Mouse (Mus musculus) kidney, embryonic 14.5 days (tissue): ENCODE measurements around the gene Nckap5l. TPM values are rescaled to one million over a fixed set of nuclear protein-coding genes. Genes with fewer than 3 reads are reported as not detected.

Experiments used
- ATAC-seq: fragments of 200-750 bp; cut with Nextera tagmentation; 2 replicates; pipeline ENCODE4 v1.8.0; 2017; ENCODE audit warnings: moderate number of reproducible peaks, mild to moderate bottlenecking, moderate TSS enrichment, moderate library complexity; ENCODE audit not compliant: low FRiP score, low TSS enrichment
- H3K27ac ChIP-seq: fragments of 300-500 bp; sonication (generic); 2 replicates; pipeline ENCODE4 v1.5.1; 2014; ENCODE audit warnings: low read depth, mild to moderate bottlenecking, low read length, moderate library complexity, mixed read lengths
- H3K27me3 ChIP-seq: fragments of 300-500 bp; sonication (generic); 2 replicates; pipeline ENCODE4 v1.6.1; 2014; ENCODE audit warnings: mild to moderate bottlenecking, low read length; ENCODE audit not compliant: control insufficient read depth, insufficient read depth
- H3K36me3 ChIP-seq: fragments of 300-500 bp; sonication (generic); 2 replicates; pipeline ENCODE4 v1.6.1; 2014; ENCODE audit warnings: low read length, mixed read lengths; ENCODE audit not compliant: control insufficient read depth, insufficient read depth
- H3K4me1 ChIP-seq: fragments of 300-500 bp; sonication (generic); 2 replicates; pipeline ENCODE4 v1.6.1; 2014; ENCODE audit warnings: low read length, mixed read lengths; ENCODE audit not compliant: control insufficient read depth, insufficient read depth
- H3K4me2 ChIP-seq: fragments of 300-500 bp; sonication (generic); replicated peaks from 2 replicates; pipeline ENCODE4 v1.6.1; 2014; ENCODE audit warnings: low read depth, mild to moderate bottlenecking, low read length
- H3K4me3 ChIP-seq: fragments of 300-500 bp; sonication (generic); 2 replicates; pipeline ENCODE4 v1.5.1; 2014; ENCODE audit warnings: mild to moderate bottlenecking, low read length
- H3K9ac ChIP-seq: fragments of 300-500 bp; sonication (generic); 2 replicates; pipeline ENCODE4 v1.6.1; 2014; ENCODE audit warnings: low read depth, mild to moderate bottlenecking, low read length, moderate library complexity
- H3K9me3 ChIP-seq: fragments of 300-500 bp; sonication (generic); 2 replicates; pipeline ENCODE4 v1.6.1; 2016; ENCODE audit warnings: low read length; ENCODE audit not compliant: control insufficient read depth
- WGBS: fragments of 180-500 bp; shearing (Covaris S2); extraction: QIAGEN DNeasy Blood & Tissue Kit; methylation state at CpG from one replicate; pipeline ENCODE4 v1.1.7; 2014; 5-methylcytosine and 5-hydroxymethylcytosine counted together
- polyA plus RNA-seq: library from polyadenylated mRNA; unstranded; fragments of >200 nt; fragmentation: Nextera tagmentation; extraction: Ambion mirVana; gene quantifications from 2 replicates; pipeline ENCODE4 v1.2.1, GENCODE M21; 2014

Gene Nckap5l
- polyA plus RNA-seq, 1 experiment from 2014 or later, result 11.8 TPM

GRCm38 (mm10) chr15:99440112-99440815 is 17.3 kb downstream of the Nckap5l start:
- no peaks in the 10 kb centered on the region for H3K27me3 ChIP-seq
- H3K4me3 ChIP-seq, result no peak overlapping the region
- H3K9ac ChIP-seq, result peak overlapping the region; percentile 34; the same call in 1 of the 2 replicates
- peaks cover 9% of the 10 kb centered on the region; the same call in 1 of the 2 replicates for H3K36me3 ChIP-seq
- ATAC-seq, result peak; percentile 75
- no peaks in the 10 kb centered on the region for H3K9me3 ChIP-seq
- H3K4me2 ChIP-seq, result no peak overlapping the region; the same call in 1 of the 2 replicates
- peak overlapping the region; percentile 67; the same call in 1 of the 2 replicates for H3K27ac ChIP-seq
- WGBS, result 52% methylated on average over 2 of the region's 2 CpGs
- H3K4me1 ChIP-seq, result peaks cover 53% of the 10 kb centered on the region

GRCm38 (mm10) chr15:99438966-99439698 is 18.4 kb downstream of the Nckap5l start:
- H3K27ac ChIP-seq, result no peak overlapping the region
- H3K27me3 ChIP-seq, result no peaks in the 10 kb centered on the region
- peaks cover 9% of the 10 kb centered on the region; the same call in 1 of the 2 replicates for H3K36me3 ChIP-seq
- no peaks in the 10 kb centered on the region for H3K9me3 ChIP-seq
- no peak overlapping the region for H3K4me2 ChIP-seq
- H3K4me1 ChIP-seq, result peaks cover 55% of the 10 kb centered on the region
- WGBS, result 73% methylated on average over 8 of the region's 8 CpGs
- no peak for ATAC-seq
- 0 out of 2 replicates have a peak overlapping the region, but pooled peaks have one; percentile 4 for H3K9ac ChIP-seq
- H3K4me3 ChIP-seq, result no peak overlapping the region

- Histone ChIP-seq H3K4me3 (no peak overlapping the region), H3K4me1 (peaks cover 47% of the 10 kb centered on the region), H3K36me3 (peaks cover 42% of the 10 kb centered on the region)
These were observed 23.6 kb downstream of the Nckap5l start for GRCm38 (mm10) chr15:99433913-99434312.

DNA sequence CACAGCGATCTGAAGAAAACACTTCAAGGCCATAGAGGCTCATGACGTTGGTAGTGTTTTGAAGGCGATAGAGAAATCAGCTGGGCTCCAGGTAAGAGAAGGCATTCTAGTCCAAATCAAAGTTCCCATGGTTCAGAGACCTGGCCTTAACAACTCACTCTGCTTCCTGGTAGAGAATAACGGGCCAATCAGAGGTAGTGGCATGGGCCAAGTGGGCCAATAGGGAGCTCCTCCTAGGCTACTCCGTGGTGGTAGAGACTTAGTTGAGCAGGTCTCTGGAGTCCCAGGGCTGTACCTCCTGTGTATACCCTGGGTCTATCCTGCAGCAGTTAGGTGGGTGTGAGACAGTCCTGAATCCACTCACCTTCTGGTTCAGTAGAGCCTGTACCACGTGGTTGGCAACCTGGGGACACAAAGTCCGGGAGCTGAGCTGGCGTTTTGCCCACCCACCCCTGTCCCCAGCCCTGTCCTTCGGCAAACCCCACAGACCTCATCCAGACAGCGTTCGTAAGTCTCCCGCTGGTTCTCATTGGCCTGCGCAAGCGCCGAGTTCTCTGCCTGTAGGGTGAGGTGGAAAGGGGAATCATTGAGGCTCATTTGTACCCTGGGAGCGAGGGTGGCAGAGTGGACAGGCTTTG is 24.3 kb downstream of the Nckap5l start:
- Histone ChIP-seq H3K4me1 (peaks cover 41% of the 10 kb centered on the region), H3K4me3 (no peak overlapping the region), H3K9me3 (no peaks in the 10 kb centered on the region), H3K27me3 (no peaks in the 10 kb centered on the region), H3K27ac (no peak overlapping the region), H3K9ac (no peak overlapping the region), H3K36me3 (peaks cover 42% of the 10 kb centered on the region), H3K4me2 (no peak overlapping the region)
- WGBS, result 90% methylated on average over 16 of the region's 16 CpGs
- no peak for ATAC-seq

More at GRCm38 (mm10) chr15:99433913-99434312, 23.6 kb downstream of the Nckap5l start:
- Histone ChIP-seq H3K9ac (no peak overlapping the region), H3K9me3 (no peaks in the 10 kb centered on the region), H3K27ac (no peak overlapping the region), H3K4me2 (no peak overlapping the region), H3K27me3 (no peaks in the 10 kb centered on the region)
- no peak for ATAC-seq
- WGBS, result 83% methylated on average over 12 of the region's 12 CpGs

GRCm38 (mm10) chr15:99431967-99432366 is 25.6 kb downstream of the Nckap5l start:
- peak overlapping the region; percentile 9; the same call in 1 of the 2 replicates for H3K27ac ChIP-seq
- no peak overlapping the region for H3K9ac ChIP-seq
- no peaks in the 10 kb centered on the region for H3K27me3 ChIP-seq
- H3K4me2 ChIP-seq, result no peak overlapping the region
- no peaks in the 10 kb centered on the region for H3K9me3 ChIP-seq
- ATAC-seq, result peak; percentile 65
- H3K4me1 ChIP-seq, result peaks cover 30% of the 10 kb centered on the region
- 32% methylated on average over 8 of the region's 8 CpGs for WGBS
- H3K4me3 ChIP-seq, result no peak overlapping the region
- peaks cover 53% of the 10 kb centered on the region for H3K36me3 ChIP-seq

GRCm38 (mm10) chr15:99431504-99431903 is 26.0 kb downstream of the Nckap5l start:
- no peaks in the 10 kb centered on the region for H3K27me3 ChIP-seq
- no peak for ATAC-seq
- H3K4me3 ChIP-seq, result no peak overlapping the region
- no peaks in the 10 kb centered on the region for H3K9me3 ChIP-seq
- peaks cover 58% of the 10 kb centered on the region for H3K36me3 ChIP-seq
- H3K27ac ChIP-seq, result peak overlapping the region; percentile 9; the same call in 1 of the 2 replicates
- no peak overlapping the region for H3K4me2 ChIP-seq
- 66% methylated on average over 7 of the region's 7 CpGs for WGBS
- no peak overlapping the region for H3K9ac ChIP-seq
- H3K4me1 ChIP-seq, result peaks cover 25% of the 10 kb centered on the region

- Histone ChIP-seq H3K27me3 (no peaks in the 10 kb centered on the region), H3K27ac (no peak overlapping the region), H3K9me3 (no peaks in the 10 kb centered on the region), H3K4me2 (no peak overlapping the region), H3K9ac (no peak overlapping the region), H3K4me1 (peaks cover 22% of the 10 kb centered on the region), H3K36me3 (peaks cover 62% of the 10 kb centered on the region), H3K4me3 (no peak overlapping the region)
- WGBS, result 86% methylated on average over 10 of the region's 10 CpGs
- ATAC-seq, result no peak
These were observed 26.5 kb downstream of the Nckap5l start for GRCm38 (mm10) chr15:99431063-99431462.

DNA sequence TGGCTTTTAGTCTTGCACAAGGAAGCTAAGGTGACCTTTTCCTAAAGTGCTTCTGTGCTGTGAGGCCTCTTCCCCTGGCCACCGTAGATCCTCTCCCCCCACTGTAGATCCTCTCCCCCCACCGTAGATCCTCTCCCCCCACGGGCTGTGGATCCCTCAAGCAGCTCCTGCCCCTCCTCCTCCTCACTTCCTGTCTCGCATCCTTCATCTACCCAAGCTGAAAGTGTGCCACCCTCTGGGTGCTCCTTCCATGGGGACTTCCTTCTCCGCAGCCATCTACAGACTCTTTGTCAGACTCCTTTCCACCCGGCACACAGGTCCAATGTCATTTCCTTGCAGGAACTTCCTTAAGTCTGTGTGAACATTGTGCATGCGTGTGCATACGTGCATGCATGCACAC is 27.2 kb downstream of the Nckap5l start:
- H3K36me3 ChIP-seq, result peaks cover 69% of the 10 kb centered on the region
- no peak for ATAC-seq
- H3K27me3 ChIP-seq, result no peaks in the 10 kb centered on the region
- no peak overlapping the region for H3K27ac ChIP-seq
- no peaks in the 10 kb centered on the region for H3K9me3 ChIP-seq
- no peak overlapping the region for H3K4me2 ChIP-seq
- H3K4me3 ChIP-seq, result no peak overlapping the region
- 78% methylated on average over 8 of the region's 8 CpGs for WGBS
- peaks cover 19% of the 10 kb centered on the region; the same call in 1 of the 2 replicates for H3K4me1 ChIP-seq
- no peak overlapping the region for H3K9ac ChIP-seq
